Mouse (Mus musculus): Measurements from ENCODE around the gene Nme7.

The Nme7 gene

DNA sequence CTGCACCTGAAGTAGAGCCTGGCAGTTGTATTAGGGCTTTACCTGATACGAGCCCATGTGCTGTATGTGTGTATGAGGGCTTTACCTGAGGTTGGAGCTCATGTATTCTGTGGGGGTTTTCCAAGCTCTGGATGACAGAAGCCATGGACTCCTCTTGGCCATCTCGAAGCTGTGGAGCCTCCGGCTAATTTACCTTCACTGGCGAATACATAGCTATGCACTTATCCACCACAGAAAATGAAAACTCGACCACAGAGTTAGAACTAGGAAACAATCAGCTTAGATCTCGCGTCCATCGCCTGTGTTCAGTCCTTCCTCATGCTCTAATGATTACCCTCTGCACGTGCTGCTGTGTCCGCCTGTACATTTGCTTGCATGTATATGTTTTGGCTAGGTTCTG, 80.4 kb downstream of the Nme7 start:
- DNase-seq (ENCODE audit: low spot score in 2 of 2), result no peak

DNA sequence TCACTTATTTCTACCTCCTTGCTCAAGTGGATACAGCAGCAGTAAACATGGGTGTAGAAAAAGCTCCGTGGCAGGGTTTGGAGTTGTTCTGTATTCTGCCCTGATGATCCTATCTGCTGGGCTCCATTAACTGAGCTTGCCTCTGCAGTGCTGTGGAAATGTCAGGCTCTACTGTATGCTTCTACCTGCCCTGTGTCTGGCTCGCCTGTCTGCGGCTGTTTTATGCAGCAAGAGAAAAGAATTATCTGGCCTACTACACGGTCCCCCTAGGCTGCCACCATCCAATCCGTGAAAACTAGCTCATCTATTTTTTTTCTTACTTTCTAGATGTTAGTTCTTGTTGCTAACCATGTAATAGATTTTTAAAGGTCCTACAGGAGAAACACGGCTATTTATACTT, 81.1 kb downstream of the Nme7 start:
- no peak for DNase-seq (ENCODE audit: low spot score in 2 of 2)

DNA sequence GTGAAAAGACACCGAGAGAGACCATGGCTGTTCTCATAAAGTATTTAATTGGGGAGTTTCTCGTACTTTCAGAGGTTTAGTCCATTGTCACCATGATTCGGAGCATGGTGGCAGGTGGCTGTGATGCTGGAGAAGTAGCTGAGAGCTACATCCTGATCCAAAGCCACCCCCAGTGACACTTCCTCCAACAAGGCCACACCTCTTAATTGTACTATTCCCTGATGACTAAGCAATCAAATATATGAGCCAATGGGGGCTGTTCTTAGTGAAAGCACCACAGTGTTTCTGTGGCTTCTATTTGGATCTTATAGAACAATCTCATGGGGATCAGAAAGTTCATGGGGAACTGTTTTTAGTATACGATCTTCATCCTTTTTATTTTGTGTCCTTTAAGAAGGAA, 85.8 kb downstream of the Nme7 start:
- no peak for DNase-seq (ENCODE audit: low spot score in 2 of 2)

- no peak for DNase-seq (ENCODE audit: low spot score in 2 of 2)
These were observed 88.3 kb downstream of the Nme7 start for GRCm38 (mm10) chr1:164392176-164392575.

DNA sequence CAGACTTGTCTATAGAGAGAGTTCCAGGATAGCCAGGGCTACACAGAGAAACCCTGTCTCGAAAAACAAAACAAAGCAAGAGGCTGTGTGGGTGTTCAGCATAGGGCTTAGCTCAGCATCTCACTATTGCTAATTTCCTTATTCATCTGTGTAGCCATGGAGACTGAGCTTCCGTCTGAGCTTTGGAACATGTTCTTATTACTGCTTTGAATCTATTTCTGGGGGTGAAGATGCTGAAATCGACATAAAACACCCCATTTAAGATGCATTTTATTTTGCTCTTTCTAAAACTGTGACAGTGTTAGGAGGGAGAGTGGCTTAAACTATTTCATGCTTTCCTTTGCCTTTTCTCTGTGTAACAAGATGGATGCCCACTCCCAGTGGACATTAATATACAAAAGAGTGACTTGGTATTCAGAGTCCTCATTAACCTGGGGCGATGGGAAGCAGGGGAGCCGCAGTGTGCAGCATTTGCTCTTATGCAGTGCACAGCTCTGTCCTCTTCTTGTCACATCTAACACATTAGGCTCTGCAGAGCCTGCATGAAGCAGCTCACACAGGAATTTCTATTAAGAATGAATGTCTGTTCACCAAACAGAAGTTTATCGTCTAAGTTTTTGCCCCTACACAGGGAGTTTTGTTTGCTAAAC, 91.3 kb downstream of the Nme7 start:
- no peak for DNase-seq (ENCODE audit: low spot score in 2 of 2)

- no peak for DNase-seq (ENCODE audit: low spot score in 2 of 2)
These were observed 93.8 kb downstream of the Nme7 start for GRCm38 (mm10) chr1:164397672-164398071.

DNA sequence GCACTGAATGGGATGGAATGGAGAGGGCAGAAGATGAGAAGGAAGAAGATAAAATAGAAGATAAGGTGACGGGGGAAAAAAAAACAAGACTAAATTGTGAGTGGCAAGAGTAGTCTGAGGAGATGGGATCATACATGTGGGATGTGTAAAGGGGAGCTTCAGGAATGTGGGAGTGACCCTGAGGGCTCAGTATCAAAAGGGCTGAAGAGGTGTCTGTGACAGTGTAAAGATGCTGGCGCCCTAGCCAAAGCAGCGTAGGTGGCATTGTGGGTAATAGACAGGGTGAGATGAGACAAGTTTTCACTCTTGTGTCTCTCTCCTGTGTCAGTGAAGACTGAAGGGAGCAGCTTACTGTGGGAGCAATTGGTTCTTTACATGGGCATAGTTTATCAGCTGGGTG, 95.7 kb downstream of the Nme7 start:
- DNase-seq (ENCODE audit: low spot score in 2 of 2), result no peak

DNA sequence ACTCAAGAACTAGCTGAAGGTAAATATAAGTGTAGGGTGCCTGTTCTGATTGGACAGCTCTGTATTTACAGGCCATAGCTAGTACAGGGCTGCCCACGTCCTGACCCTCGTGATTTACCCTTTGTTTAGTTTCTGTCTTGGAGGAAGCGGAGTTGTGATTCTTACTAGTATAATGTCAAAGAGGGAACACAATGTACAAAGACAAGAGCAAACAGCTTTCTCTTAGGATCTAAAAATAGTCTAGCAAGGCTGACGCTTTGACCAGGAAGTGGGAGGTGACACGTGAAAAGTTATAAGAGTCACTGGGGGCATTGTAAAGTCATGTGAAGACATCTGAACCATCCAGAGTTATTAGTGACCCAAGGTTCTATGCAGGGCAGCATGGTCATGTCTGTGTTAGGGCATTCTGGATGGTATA, 101.5 kb downstream of the Nme7 start:
- no peak for DNase-seq (ENCODE audit: low spot score in 2 of 2)

- no peak for DNase-seq (ENCODE audit: low spot score in 2 of 2)
These were observed 102.6 kb downstream of the Nme7 start for GRCm38 (mm10) chr1:164406506-164406905.

- no peak for DNase-seq (ENCODE audit: low spot score in 2 of 2)
These were observed 104.7 kb downstream of the Nme7 start for GRCm38 (mm10) chr1:164408655-164409054.

DNA sequence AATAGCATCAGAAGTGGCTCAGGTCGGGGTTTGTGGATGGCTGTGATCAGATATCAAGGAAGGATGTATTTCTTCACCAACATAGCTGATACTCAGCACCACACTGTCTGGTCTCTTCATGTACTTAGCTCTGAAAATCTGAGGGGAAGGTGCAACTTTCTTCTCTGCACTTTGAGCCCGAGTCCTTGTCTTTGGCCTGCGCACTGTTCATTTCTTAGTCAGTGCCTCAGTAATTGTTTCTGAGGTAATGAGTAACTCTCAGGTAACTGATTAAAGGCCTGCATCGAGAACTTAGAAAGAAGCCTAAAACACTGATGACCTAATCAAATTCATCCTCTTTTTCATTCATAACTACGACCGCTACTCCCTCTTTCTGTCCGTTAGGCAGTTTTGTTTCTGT, 107.4 kb downstream of the Nme7 start:
- DNase-seq (ENCODE audit: low spot score in 2 of 2), result no peak

DNA sequence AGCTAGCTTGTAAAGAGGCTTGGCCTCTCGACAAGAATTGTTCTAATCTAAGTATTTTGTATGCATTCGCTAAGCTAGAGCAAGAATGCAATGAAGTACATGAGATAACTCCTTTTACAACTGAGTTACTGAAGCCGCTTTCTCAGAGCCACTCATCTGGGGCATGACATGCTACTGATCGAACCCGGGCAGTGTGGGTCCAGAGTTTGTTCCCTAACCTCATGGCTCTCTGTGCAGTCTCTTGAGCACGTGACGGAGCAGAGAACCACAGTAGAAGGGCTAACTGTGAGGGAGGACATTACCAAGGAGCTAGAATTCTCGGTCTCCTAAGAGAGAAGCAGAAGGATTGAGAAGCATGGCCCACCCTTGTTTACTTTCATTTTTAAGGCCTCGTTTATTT, 109.0 kb downstream of the Nme7 start:
- DNase-seq (ENCODE audit: low spot score in 2 of 2), result no peak

DNA sequence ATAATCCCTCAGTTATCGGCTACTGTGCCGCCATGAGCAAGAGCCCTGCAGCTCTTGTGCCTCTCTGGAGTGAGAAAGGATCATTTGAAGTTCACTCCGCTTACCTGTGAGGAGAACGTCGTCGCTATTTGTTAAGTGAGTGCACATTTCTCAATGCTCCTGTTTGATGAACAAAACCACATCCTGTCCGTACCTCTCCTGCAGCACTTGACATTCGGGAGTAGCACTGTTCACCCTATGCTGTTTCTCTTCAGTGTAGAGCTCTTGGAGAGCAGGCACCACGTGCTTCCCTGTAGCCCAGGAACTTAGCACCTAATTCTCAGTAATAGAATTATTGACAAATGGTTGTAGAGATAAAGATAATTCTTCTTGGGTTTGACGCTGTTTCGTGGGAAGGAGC, 109.7 kb downstream of the Nme7 start:
- no peak for DNase-seq (ENCODE audit: low spot score in 2 of 2)

DNA sequence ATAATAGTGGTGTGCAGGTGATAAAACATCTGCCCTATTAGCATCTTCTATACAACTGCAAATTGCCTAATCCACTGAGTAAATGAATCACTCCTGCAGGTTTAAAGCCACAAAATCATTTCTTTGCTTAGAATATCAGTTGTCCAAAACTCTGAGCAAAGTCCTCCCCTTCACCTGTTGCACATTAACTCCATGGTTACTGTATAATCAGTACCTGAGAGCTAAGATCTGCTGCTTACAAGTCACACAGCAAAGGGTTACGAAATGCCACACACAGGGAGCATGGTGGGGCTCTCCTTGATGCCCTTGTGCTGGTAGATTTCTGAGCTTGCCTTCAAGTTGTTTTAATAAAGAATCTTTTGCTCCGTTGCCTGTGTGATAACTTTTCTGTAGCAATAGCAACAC, 111.4 kb downstream of the Nme7 start:
- no peak for DNase-seq (ENCODE audit: low spot score in 2 of 2)

DNA sequence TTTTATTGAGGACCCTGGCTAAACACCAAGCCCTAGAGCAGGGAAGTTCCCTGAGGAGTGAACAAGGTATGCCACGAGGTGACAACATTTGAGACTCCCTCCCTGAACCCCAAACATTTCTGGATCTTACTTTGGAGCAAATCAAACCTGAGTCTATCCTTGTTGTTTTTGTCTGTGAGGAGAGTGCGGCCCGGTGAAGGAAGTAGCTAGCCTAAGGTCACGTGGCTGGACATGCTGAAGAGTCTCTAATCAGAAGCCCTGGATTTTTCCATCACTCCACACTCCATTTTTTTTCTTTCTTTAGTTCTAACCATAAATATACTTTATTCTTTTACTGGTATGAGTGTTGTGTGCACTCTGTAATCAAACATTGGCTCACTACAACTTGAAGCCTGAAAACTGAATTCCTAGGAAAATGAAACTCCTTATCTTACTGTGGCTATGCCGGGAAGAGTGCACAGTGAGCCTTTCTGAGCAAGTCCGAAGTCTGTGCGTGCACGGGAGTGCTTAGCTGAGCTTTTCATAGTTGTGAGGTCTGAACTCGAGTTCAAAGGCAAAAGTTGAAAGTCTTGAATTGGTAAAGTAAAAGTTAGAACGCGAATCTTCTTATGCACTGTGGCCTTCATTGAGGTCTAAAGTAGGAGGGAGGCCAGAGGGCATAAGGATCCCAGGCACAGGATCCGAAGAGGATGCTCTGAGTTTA, 112.9 kb downstream of the Nme7 start:
- no peak for DNase-seq (ENCODE audit: low spot score in 2 of 2)

- no peak for DNase-seq (ENCODE audit: low spot score in 2 of 2)
These were observed 113.7 kb downstream of the Nme7 start for GRCm38 (mm10) chr1:164417604-164418003.

GRCm38 (mm10) chr1:164418320-164418719, 114.4 kb downstream of the Nme7 start:
- DNase-seq (ENCODE audit: low spot score in 2 of 2), result no peak

- DNase-seq (ENCODE audit: low spot score in 2 of 2), result no peak
These were observed 115.5 kb downstream of the Nme7 start for GRCm38 (mm10) chr1:164419401-164419800.

DNA sequence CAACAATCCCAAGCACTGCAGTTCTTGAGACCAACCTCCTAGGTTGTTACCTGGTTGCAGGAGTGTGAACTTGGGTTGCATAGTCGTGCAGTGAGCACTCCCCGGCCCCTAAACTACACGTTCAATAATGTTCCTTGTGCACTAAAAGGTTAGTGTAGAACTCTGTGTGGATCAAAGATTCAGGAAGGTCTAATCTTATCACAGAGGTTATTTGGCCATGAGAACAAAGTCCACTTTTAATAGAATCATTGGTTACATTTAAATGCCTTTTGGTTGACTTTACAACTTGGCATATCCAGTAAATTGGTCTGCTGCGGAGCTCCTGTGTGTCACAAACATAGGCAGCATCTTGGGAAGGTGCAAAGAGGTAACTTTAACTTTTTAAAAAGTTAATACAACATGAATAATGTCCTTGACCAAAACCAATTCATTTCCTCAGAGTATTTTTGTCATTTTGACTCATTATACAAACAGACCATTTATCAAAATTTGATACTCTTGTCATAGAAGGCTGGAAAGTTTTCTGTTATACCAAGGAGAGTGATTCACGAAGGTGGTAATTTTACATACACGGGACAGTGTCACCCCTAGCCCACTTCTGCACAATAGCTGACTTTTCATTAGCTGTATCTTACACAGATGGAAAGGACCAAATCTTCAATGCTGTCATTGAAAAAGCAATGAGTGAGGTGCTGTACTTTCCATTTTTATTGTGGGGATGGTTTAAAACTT, 116.9 kb downstream of the Nme7 start:
- no peak for DNase-seq (ENCODE audit: low spot score in 2 of 2)

GRCm38 (mm10) chr1:164426227-164426626, 122.3 kb downstream of the Nme7 start:
- no peak for DNase-seq (ENCODE audit: low spot score in 2 of 2)

DNA sequence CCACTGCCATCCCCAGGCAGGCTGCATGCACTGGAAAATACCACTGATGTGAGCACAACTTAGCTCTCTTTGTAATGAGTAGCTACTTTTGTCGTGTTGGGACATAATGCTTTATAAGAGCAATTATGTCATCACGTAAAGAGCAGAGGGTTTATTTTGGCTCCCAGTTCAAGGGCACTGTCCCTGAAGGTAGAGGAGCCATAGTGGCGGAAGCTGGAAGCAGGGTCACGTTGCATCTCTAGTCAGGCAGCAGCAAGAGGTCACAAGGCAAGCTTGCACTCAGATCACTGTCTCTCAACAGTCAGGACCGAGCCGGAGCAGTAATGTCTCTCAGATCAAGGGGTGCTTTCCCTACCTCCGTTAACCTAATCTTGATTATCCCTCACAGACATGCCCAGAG, 123.9 kb downstream of the Nme7 start:
- no peak for DNase-seq (ENCODE audit: low spot score in 2 of 2)

- DNase-seq (ENCODE audit: low spot score in 2 of 2), result no peak
These were observed 124.7 kb downstream of the Nme7 start for GRCm38 (mm10) chr1:164428644-164429043.

GRCm38 (mm10) chr1:164432649-164433048, 128.7 kb downstream of the Nme7 start:
- DNase-seq (ENCODE audit: low spot score in 2 of 2), result no peak

Data from spleen, postnatal 4 days (tissue).